Mouse (Mus musculus): Measurements from ENCODE around the gene Polg. TPM values are rescaled to one million over a fixed set of nuclear protein-coding genes. Genes with fewer than 3 reads are reported as not detected.

Gene Polg
- total RNA-seq, 2 experiments from 2014 or later = 28.8 to 33.0 TPM

- intact Hi-C loops (cut with DNase I; ENCODE audit: low total_unique reads) = no loop called here
These were observed 68.7 kb downstream of the Polg start for GRCm38 (mm10) chr7:79397446-79397963.

More at GRCm38 (mm10) chr7:79397446-79397963, 68.7 kb downstream of the Polg start:
- DNase-seq = no peak

Small RNA genes lying within 50 kb of the gene (microRNA-seq; reads per million reads assigned to microRNA genes)
- gene Mir9-3 = 0 to 1.3 reads per million in 2 experiments

Other genes with a start within 250 kb of the Polg start
- gene Abhd2, start 193.2 kb downstream of the Polg start, total RNA-seq (2021) = 10 to 100 TPM in 1 of 2 experiments, 1 to 10 TPM in 1; 8.7 to 11.7 TPM
- not detected for gene Rlbp1, start 79.3 kb downstream of the Polg start, total RNA-seq (2021)
- gene Fanci, start 74.4 kb downstream of the Polg start, total RNA-seq (2021) = under 1 TPM; 0.66 to 0.86 TPM
- not detected for gene Rhcg, start 151.3 kb upstream of the Polg start, total RNA-seq (2021)
- gene Ticrr, start 193.8 kb upstream of the Polg start, total RNA-seq (2021) = under 1 TPM; 0.55 to 0.62 TPM
- 1 to 10 TPM; 1.2 to 1.5 TPM for gene Kif7, start 249.4 kb upstream of the Polg start, total RNA-seq (2021)